Comparison of ENCODE assay signal across 13 mouse cellular contexts in genomic region chr1:54802703-54803102, GRCm38 (mm10).
DNase-seq lines count a peak whose midpoint lies in the region; ATAC-seq and TF ChIP-seq lines count a peak whose summit lies in the region.
"Had no signal": no experiment of that assay in that cellular context is flagged by ENCODE, and none has a peak within 500 bp of the region (broad histone marks: within the 10 kb centered on the region; RNA-seq: fewer than 3 reads in every experiment).

No protein-coding gene starts in this region.

- no peak overlapping the region for H3K9ac ChIP-seq in embryonic facial prominence, embryonic 13.5 days
- H3K9ac ChIP-seq in hindbrain, embryonic 16.5 days (ENCODE audit: low read depth, low read length), result no peak overlapping the region
- H3K9ac ChIP-seq in hindbrain, embryonic 12.5 days, result no peak overlapping the region
- H3K9ac ChIP-seq in neural tube, embryonic 13.5 days, result no peak overlapping the region
- H3K9ac ChIP-seq in neural tube, embryonic 15.5 days (replicated peaks), result no peak overlapping the region
- H3K9ac ChIP-seq: intestine, embryonic 15.5 days had no signal

- no peak overlapping the region for H3K4me3 ChIP-seq in embryonic facial prominence, embryonic 13.5 days
- H3K4me3 ChIP-seq in embryonic facial prominence, embryonic 10.5 days, result no peak overlapping the region
- no peak overlapping the region for H3K4me3 ChIP-seq in hindbrain, embryonic 16.5 days (ENCODE audit: low read length)
- H3K4me3 ChIP-seq in hindbrain, embryonic 12.5 days, result no peak overlapping the region
- H3K4me3 ChIP-seq in neural tube, embryonic 13.5 days, result no peak overlapping the region
- no peak overlapping the region for H3K4me3 ChIP-seq in neural tube, embryonic 15.5 days (replicated peaks)
- no peak overlapping the region for H3K4me3 ChIP-seq in left cerebral cortex, adult 2 months
- H3K4me3 ChIP-seq: intestine, embryonic 15.5 days had no signal

- ATAC-seq in embryonic facial prominence, embryonic 13.5 days (ENCODE audit: insufficient number of reproducible peaks, insufficient read depth, low FRiP score, low TSS enrichment, low read depth), result 0 out of 2 replicates have a peak, but pooled peaks have one; percentile 15
- peak; percentile 24; the same call in 1 of the 2 replicates for ATAC-seq in hindbrain, embryonic 16.5 days
- no peak for ATAC-seq in hindbrain, embryonic 12.5 days (ENCODE audit: low FRiP score)
- 0 out of 2 replicates have a peak, but pooled peaks have one; percentile 47 for ATAC-seq in neural tube, embryonic 13.5 days (ENCODE audit: low read depth)
- ATAC-seq in neural tube, embryonic 15.5 days (ENCODE audit: low FRiP score), result peak; percentile 30; the same call in 1 of the 2 replicates
- ATAC-seq: intestine, embryonic 15.5 days had no signal

- no peaks in the 10 kb centered on the region for H3K27me3 ChIP-seq in embryonic facial prominence, embryonic 13.5 days
- no peaks in the 10 kb centered on the region for H3K27me3 ChIP-seq in embryonic facial prominence, embryonic 10.5 days (replicated peaks; ENCODE audit: low read depth, poor library complexity, severe bottlenecking)
- H3K27me3 ChIP-seq in hindbrain, embryonic 16.5 days (replicated peaks; ENCODE audit: control insufficient read depth, insufficient read depth, low read length), result no peaks in the 10 kb centered on the region
- no peaks in the 10 kb centered on the region for H3K27me3 ChIP-seq in hindbrain, embryonic 12.5 days
- no peaks in the 10 kb centered on the region for H3K27me3 ChIP-seq in neural tube, embryonic 13.5 days
- H3K27me3 ChIP-seq in neural tube, embryonic 15.5 days (replicated peaks), result no peaks in the 10 kb centered on the region
- H3K27me3 ChIP-seq: intestine, embryonic 15.5 days had no signal

- intact Hi-C loops in left cerebral cortex, adult 2 months (cut with DNase I), result no loop called here

- H3K4me2 ChIP-seq in embryonic facial prominence, embryonic 13.5 days, result no peak overlapping the region
- no peak overlapping the region for H3K4me2 ChIP-seq in hindbrain, embryonic 16.5 days (ENCODE audit: low read length)
- H3K4me2 ChIP-seq in hindbrain, embryonic 12.5 days (replicated peaks), result no peak overlapping the region
- no peak overlapping the region for H3K4me2 ChIP-seq in neural tube, embryonic 13.5 days
- no peak overlapping the region for H3K4me2 ChIP-seq in neural tube, embryonic 15.5 days
- H3K4me2 ChIP-seq: intestine, embryonic 15.5 days had no signal

- peaks cover 15% of the 10 kb centered on the region for H3K4me1 ChIP-seq in embryonic facial prominence, embryonic 13.5 days
- peaks cover 7% of the 10 kb centered on the region for H3K4me1 ChIP-seq in embryonic facial prominence, embryonic 10.5 days
- no peaks in the 10 kb centered on the region for H3K4me1 ChIP-seq in hindbrain, embryonic 16.5 days (ENCODE audit: control insufficient read depth, insufficient read depth, low read depth, low read length)
- 0 out of 2 replicates have a peak, but pooled peaks cover 2% of the 10 kb centered on the region for H3K4me1 ChIP-seq in hindbrain, embryonic 12.5 days
- peaks cover 9% of the 10 kb centered on the region for H3K4me1 ChIP-seq in neural tube, embryonic 13.5 days (replicated peaks)
- H3K4me1 ChIP-seq in neural tube, embryonic 15.5 days, result peaks cover 9% of the 10 kb centered on the region; the same call in 1 of the 2 replicates
- H3K4me1 ChIP-seq: intestine, embryonic 15.5 days had no signal

- DNase-seq in embryonic facial prominence, embryonic 10.5 days (ENCODE audit: low spot score), result no peak
- no peak for DNase-seq in neural tube, embryonic 10.5 days (ENCODE audit: extremely low spot score, low spot score)
- no peak for DNase-seq in left cerebral cortex, adult 2 months (ENCODE audit: extremely low spot score in 1 of 2, low spot score in 2 of 2)
- DNase-seq: cerebellum, adult 2 months; spleen, adult 18-20 months; thymus, postnatal 25 days had no signal

- H3K9me3 ChIP-seq in embryonic facial prominence, embryonic 13.5 days, result no peaks in the 10 kb centered on the region
- no peaks in the 10 kb centered on the region for H3K9me3 ChIP-seq in embryonic facial prominence, embryonic 10.5 days
- no peaks in the 10 kb centered on the region for H3K9me3 ChIP-seq in hindbrain, embryonic 16.5 days (ENCODE audit: control insufficient read depth, low read length)
- no peaks in the 10 kb centered on the region for H3K9me3 ChIP-seq in hindbrain, embryonic 12.5 days (replicated peaks)
- H3K9me3 ChIP-seq in neural tube, embryonic 13.5 days, result no peaks in the 10 kb centered on the region
- H3K9me3 ChIP-seq in neural tube, embryonic 15.5 days (replicated peaks), result no peaks in the 10 kb centered on the region
- H3K9me3 ChIP-seq: intestine, embryonic 15.5 days had no signal

- no peaks in the 10 kb centered on the region for H3K36me3 ChIP-seq in embryonic facial prominence, embryonic 13.5 days
- H3K36me3 ChIP-seq in embryonic facial prominence, embryonic 10.5 days (replicated peaks), result no peaks in the 10 kb centered on the region
- no peaks in the 10 kb centered on the region for H3K36me3 ChIP-seq in hindbrain, embryonic 16.5 days (ENCODE audit: control insufficient read depth, insufficient read depth, low read length)
- H3K36me3 ChIP-seq in hindbrain, embryonic 12.5 days, result no peaks in the 10 kb centered on the region
- H3K36me3 ChIP-seq in neural tube, embryonic 13.5 days, result no peaks in the 10 kb centered on the region
- no peaks in the 10 kb centered on the region for H3K36me3 ChIP-seq in neural tube, embryonic 15.5 days
- H3K36me3 ChIP-seq: intestine, embryonic 15.5 days had no signal

- no peak for TF ChIP-seq CTCF in left cerebral cortex, adult 2 months (IDR thresholded peaks at IDR 0.05)

- whole genome bisulfite sequencing in embryonic facial prominence, embryonic 13.5 days, result 74% methylated on average over 11 of the region's 11 CpGs
- WGBS in embryonic facial prominence, embryonic 10.5 days, result 81% methylated on average over 11 of the region's 11 CpGs
- 78% methylated on average over 11 of the region's 11 CpGs for WGBS in hindbrain, embryonic 16.5 days
- WGBS in hindbrain, embryonic 12.5 days, result 88% methylated on average over 11 of the region's 11 CpGs
- WGBS in neural tube, embryonic 13.5 days, result 71% methylated on average over 11 of the region's 11 CpGs
- WGBS in neural tube, embryonic 15.5 days, result 61% methylated on average over 11 of the region's 11 CpGs

- no peak overlapping the region for H3K27ac ChIP-seq in embryonic facial prominence, embryonic 13.5 days
- H3K27ac ChIP-seq in embryonic facial prominence, embryonic 10.5 days (replicated peaks), result no peak overlapping the region
- no peak overlapping the region for H3K27ac ChIP-seq in hindbrain, embryonic 16.5 days (ENCODE audit: low read depth, low read length)
- H3K27ac ChIP-seq in hindbrain, embryonic 12.5 days, result no peak overlapping the region
- H3K27ac ChIP-seq in neural tube, embryonic 13.5 days (replicated peaks), result 0 out of 2 replicates have a peak overlapping the region, but pooled peaks have one; percentile 9
- H3K27ac ChIP-seq in neural tube, embryonic 15.5 days (replicated peaks), result peak overlapping the region; percentile 6; the same call in 1 of the 2 replicates
- H3K27ac ChIP-seq in left cerebral cortex, adult 2 months, result no peak overlapping the region
- H3K27ac ChIP-seq: intestine, embryonic 15.5 days; stomach, postnatal 0 days had no signal

Comparison
In these comparisons a context has a peak if more than half of its experiments do, and no peak if none do; other contexts are left out.
1. H3K27ac ChIP-seq: peak in neural tube, embryonic 13.5 days (single experiment) and neural tube, embryonic 15.5 days (single experiment); none in embryonic facial prominence, embryonic 13.5 days (single experiment), embryonic facial prominence, embryonic 10.5 days (single experiment), hindbrain, embryonic 16.5 days (single experiment), hindbrain, embryonic 12.5 days (single experiment) and left cerebral cortex, adult 2 months (single experiment).